Mouse (Mus musculus) MN1 (cell line): Measurements from ENCODE around the gene Homer2.

Experiments used
- DNase-seq: peaks from one replicate; pipeline ENCODE4 v3.0.0-alpha.2; 2016; ENCODE audit warnings: low spot score

Gene Homer2

DNA sequence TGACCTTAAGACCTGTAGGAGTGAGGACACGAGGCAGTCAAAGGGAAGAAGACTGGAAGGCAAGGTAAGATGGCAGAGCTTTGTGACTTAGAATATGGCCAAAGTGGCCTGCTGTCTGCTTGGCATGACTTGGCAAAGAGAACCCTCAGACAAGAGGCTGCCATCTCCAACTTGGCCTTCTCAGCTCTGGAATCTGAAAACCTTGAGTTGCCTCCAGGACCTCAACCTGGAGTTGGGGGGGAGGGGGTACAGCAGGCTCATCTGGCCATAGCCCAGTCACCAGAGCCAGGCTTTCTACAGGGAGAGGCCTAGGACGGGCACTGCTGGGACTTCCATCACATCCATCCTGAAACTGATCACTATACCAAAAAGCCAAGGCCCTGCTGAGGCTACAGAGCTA lies 55.0 kb downstream of the Homer2 start:
- no peak for DNase-seq

DNA sequence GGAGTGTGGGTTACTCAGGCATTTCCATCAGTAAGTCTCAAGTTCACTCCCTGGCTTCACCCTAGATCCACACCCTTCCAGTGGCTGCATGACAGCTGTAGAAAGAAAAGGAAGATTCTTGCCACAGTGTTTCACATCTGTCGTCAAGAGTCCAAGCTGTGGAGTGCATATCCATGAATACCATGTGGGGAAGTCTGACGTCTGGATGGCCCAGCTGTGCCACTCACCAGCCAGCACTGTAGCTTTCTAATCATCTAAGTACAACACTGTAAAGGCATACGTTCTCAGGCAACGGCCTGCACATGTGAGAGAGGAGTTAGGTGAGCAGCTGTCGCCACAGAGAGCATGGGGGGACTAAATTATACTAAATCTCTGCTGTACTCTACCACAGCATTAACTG lies 56.0 kb downstream of the Homer2 start:
- no peak for DNase-seq

DNA sequence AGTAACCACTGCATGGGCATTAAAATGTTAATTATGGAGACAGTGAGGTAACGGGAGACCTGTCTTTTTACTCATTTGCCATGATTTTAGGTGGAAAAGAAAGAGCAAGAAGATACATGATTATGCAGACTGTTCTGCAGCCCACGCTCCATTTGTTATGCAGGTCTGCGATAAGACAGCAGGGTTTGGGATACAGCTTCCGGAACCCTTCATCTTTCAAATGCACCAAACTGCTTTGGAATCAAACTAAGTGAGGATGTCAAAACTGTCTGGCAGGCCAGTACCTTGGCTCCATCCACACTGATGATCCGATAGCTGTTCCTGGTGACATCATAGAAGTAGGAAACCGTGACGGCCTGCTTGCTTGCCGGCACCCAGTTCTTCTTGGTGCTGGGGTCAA lies 58.1 kb downstream of the Homer2 start:
- DNase-seq: no peak

DNA sequence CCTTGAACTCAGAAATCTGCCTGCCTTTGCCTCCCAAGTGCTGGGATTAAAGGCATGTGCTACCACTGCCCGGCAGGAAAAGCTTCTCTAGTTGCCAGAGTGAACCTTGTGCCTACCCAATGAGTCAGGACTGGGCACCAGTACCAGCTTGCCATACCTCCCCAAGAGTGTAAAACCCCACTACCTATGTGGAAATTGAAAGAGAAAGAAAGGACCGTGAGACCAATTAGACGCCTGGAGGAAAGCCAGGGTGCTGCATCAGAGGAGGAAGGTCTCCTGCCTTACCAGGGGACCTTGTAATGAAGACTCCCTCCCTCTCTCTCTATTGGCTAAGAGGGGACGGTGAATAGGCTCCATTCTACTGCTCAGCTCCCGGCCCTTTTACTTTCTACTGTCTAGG lies 59.4 kb downstream of the Homer2 start:
- no peak for DNase-seq

DNA sequence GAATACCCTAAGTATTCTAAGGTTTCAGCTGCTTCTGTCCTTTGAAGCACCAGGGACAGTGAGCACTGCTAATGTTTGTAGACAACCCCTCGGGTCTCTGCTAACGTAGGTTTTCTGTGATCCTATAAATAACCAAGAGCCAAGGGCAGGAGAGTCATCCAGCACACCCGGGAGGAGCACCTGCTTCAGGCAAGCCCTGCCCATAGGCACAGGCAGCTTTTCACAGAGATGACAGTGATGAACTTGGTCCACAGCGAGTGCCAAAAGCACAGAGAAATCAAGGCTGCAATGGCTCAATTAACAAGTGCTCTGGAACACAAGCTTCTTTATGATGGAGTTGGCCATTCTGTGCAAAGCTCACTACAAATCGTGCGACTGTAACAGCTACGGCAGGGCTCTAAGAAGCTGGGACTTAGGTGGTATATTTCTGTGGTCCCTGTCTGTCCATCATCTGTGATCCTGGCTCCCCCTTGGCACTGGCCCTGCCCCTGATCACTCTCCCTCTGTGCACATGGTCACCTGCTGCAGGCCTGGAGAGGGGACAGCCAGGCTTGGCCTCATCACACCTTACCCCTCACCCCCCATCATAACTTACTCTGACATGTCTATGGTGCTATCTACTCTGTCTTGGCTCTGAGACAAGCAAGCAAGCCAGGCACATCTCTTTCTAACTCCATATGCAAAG lies 62.6 kb downstream of the Homer2 start:
- DNase-seq: no peak

DNA sequence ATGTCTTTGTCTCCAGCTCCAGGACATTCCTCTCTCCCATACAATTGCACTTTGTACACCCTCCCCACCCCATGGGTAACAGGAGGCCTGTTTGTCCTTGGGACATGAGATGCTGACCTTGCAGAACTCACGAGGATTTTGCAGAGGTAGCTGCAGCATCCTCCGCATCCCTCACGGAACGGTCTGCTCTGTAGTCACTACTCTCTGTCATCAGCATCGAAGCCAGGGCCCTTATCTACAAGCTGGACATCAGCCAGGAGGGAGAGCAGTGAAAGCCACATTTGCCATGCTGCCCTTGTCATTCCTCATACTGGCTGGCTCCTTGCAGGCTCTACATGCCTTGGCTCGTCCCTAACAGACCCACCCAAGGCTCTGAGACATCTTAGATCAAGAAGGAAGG lies 66.2 kb downstream of the Homer2 start:
- peak; percentile 30 for DNase-seq

DNA sequence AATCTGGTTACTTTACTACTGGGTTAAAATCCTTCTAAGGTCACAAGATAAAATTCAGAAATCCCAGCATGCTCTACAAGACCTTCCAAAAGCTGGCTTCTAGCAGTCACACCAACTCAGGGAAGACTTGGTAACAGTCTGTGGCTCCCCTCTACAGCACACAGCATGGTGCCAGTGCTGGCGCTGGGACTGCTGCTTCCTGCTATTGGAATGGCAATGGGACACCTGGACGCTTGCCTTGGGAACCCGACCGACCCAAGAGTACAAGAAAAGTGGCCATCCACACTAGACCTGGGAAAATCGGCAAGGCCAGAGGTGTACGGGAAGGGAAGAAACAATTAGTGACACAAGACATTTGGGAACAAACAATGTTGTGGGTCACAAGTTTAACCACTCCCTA lies 74.7 kb downstream of the Homer2 start:
- no peak for DNase-seq

DNA sequence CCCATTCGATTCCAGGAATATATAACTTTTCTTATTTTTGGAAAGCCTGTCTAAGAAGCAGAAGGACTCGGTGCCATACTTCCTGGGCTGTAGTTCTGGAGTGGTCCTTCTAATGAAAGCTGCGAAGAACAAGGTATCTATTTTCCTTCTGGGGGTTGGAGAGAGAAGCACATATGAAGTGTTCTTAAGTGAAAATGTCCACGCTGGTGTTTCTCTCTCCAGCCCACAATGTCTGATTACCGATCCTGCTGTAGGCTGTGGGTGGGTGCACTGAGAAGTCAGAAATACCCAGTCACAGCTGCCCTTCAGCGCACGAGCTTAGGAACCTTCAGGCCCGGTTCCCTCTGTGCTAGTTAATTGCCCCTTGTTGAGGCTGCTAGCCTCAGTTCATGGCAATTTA lies 76.1 kb downstream of the Homer2 start:
- no peak for DNase-seq

DNA sequence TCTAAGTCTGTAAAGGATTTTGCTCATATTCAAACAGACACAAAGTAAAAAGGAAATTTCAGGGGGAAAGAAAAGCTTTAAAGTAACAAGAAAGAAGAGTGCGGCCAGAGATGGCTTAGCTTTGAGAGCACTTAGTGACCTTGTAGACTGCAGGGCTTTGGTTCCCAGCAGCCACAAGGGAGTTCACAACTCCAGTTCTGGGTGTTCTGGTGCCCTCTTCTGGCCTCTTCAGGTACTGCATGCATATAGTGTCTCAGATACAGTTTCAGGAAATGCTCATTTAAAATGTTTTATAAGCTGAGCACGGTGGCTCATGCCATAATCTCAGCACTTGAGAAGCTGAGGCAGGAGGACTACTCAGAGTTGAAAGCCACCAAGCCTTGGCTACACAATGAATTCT lies 80.9 kb downstream of the Homer2 start:
- DNase-seq: no peak

DNA sequence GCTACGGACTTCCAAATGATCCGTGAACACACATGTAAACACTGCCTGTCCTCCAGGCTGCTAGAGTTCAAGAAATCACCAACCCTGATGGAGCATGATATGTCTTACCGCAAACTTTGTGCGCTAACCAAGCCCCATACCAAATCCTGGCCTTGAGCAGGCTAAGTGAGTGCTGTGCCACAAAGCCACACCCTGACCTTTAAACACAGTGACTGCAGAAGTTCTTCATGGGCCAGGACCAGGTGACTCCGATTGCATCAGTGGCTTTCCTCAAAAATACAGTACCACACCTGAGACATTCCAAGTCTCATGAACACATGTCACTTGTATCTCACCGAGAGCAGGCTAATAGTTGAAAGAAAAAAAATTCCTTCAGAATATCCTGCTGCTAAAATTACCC lies 83.6 kb downstream of the Homer2 start:
- no peak for DNase-seq

DNA sequence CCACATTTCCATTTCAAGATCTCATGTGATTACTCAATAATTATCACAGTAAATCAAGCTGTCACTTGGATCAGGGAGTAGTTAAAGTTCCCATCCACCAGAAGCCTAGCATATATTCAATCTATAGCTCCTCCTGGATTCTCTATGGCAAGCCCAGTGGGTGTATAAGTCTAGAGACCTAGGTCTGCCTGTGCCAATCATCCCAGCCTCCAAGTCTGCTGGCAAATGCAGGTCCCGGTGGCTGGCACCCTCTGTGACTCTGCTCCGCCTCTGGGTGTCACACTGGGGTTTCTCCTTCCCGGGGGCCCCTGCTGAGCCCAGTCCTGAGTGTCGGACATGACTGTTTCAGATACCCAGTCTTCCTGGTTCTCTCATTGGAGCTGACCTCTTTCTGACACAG lies 84.5 kb downstream of the Homer2 start:
- DNase-seq: no peak

DNA sequence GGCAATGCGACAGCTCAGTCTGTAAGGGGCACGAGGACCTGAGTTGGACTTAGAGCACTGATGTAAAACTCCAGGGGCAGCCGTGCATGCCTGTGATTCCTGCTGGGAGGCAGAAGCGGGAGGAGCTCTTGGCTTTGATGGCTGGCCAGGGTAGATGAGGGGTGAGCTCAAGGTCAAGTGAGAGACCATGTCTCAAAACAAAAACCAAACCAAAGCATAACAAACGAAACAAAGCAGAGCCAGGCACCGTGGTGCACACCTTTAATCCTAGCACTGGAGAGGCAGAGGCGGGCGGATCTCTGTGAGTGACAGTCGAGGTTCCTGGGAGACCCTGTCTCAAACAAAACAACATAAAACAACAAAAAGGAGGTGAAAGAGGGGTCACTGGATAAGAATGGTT lies 92.3 kb downstream of the Homer2 start:
- DNase-seq: no peak

DNA sequence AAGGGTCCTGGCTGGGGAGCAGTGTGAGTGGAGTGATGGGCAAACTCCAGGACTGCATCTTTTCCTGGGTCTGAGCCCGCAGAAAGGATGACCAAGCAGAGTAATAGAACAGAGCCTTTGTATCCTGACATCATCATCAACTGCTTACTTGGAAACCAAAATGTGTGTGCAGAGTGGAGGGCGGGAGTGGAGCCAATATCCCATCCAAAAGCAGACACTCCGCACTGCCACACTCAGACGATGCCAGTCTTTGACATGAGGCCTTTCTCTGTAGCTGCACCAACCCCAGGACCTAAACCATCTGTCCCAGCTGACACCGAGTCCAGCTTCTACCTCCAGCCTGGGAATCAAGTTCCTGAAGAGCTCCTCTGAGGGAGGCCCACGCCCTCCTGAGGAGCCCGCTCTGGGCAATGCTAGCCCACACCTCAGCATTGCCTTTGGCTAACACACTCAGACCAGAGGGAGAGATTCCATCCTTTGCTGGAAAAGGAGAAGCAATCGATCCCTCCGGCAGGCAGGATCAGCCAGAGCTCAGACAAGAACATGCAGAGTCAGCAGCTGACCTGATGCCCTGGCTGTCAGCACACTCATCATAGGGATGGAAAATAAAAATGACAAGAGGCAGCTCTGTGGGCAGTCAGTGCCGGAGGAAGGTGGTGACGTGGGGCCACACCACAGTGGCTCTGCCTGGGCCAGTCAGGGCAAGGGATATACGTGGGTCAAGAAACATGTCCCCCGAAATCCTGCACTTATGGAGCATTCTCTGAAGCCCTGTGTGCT lies 94.3 kb downstream of the Homer2 start:
- no peak for DNase-seq

DNA sequence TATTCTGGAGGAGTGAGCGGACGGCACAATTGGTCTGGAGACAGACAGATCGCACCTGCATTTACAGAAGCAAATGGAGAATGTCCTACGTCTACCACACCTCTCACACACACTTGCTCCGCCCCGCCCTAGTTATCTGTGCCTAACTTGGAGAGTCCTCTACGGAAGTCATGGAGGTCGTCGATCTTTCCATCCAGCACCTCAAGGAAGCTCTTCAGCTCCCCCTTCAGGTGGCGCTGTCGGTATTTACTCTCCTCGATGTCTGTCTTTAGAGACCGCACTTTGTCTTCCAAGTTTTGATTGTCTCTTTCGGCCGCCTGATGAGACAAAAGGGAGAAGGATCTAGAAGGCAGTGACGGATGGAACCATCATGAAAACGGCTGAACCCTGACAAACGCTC lies 97.2 kb downstream of the Homer2 start:
- no peak for DNase-seq

DNA sequence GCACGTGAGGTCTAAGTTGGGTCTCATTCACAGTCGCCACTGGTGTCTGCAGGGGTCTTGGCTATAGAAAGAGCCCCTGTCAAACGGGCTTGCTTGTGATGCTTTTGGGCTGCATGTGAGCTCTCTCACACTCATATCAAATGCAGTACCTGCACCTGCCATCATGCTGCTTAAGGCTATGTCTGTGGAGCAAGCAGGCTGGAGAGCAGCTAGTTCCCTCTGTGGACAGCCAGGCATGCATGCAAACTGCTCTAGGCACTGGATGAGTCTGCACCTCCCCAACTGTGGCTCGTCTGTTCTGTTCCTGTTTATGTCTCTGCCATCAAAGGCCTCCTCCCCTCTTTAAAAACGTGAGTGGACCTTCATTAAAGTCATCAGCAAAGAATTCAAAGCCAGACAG lies 100.9 kb downstream of the Homer2 start:
- DNase-seq: no peak

DNA sequence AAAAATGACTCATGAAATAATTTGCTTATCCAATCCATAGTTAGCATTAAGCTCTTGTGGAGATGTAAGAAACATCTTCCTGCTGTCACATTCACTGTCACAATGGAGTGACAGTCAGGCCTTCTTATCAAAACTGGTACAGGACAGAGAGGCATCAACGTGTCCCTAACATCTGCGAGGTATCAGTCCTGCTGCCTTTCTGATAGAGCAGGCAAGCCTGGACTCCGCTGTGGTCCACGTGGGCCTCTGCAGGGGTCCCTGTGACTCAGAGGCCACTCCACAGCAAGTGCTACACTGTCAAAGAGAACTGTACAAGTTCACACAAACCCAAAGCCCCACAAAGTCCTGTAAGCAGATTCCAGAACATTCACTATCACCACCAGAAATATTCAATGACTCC lies 101.8 kb downstream of the Homer2 start:
- DNase-seq: no peak

DNA sequence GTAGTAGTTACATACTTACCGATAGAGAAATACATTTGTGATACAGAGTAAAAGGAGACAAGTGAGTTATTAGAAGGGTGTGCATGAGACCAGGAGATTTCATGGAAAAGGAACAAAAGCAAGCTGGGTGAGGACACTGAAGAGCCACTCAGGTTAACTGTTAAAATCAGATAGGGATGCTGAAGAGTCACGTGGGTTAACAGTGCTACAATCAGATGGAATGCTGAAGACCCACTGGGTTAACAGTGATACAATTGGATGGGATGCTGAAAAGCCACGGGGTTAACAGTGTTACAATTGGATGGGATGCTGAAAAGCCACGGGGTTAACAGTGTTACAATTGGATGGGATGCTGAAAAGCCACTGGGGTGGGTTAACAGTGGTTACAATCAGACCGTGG lies 102.3 kb downstream of the Homer2 start:
- DNase-seq: no peak

DNA sequence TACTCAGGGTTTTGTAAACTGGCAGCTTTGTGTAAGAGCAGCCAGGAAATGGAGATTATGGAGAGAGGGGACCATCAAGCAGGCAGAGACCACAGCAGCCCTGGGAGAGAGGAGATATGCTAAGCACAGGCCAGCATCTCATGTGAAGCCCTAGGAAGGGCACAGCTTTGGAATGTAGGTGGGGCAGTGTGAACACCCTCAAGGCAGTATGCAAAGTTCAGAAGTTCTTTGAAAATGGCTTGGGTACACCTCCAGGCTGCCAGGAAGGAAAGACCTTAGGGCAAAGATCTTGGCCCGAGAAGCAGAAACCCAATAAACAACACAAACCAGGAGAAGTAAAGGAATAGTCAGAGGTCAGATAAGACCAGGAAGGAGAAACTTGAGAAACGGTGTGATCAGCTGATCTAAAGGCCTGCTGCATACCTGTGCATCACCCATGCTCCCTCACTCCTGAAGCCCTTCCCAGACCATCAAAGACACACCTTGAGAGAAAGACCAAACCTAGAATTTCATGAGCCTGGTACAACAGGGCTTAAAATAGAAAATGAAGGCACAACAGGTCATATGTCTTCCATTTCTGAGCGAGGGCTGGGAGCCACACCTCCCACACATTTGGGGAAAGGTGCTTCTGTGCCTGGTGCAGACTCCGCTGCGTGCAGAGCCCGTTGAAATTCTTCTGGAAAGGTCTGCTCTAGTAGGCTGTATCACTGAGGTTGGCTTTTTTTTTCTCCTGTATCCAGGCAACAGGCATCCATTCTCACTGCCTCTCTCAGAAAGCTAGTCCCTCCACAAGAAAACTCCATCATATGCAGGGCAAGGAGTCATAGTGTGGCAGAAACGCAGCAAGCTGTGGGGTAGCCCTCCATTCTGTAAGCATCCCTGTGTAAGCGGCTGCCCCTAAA lies 107.7 kb downstream of the Homer2 start:
- no peak for DNase-seq

DNA sequence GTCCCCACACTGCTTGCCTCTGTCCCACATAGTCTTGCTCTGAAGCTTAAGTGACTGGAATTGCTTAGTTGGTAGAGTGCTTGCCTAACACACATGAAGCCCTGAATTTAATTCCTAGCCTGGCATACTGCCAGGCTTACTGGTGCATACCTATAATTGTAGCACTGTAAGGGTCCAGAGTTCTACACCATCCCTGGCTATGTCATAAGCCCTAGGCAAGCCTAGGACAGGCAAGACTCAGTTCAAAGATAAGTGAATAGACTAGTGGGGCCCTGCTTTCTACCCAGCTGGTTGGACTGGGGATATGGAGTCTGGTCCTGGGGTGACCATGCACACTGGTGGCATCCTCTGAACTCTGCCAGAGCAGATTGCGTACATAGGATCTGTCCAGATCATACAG lies 109.7 kb downstream of the Homer2 start:
- no peak for DNase-seq

DNA sequence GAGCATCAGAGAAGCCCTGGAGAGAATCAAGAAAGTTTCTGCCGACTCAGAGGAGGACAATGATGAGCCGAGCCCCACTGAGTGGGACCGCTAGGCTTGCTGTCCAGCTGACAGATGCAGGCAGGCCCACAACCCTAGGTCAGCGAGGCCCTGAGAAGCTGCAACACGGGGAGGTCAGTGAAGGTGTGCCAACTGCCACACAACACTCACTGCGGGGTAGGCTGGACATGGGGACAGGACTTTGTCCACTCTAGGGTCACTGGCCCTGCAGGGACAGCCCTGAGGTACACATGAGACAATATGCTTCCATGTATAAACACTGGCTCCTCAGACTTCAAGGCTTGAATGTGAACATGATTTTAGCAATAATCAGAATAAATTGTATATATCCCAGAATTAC lies 111.2 kb downstream of the Homer2 start:
- DNase-seq: no peak

DNA sequence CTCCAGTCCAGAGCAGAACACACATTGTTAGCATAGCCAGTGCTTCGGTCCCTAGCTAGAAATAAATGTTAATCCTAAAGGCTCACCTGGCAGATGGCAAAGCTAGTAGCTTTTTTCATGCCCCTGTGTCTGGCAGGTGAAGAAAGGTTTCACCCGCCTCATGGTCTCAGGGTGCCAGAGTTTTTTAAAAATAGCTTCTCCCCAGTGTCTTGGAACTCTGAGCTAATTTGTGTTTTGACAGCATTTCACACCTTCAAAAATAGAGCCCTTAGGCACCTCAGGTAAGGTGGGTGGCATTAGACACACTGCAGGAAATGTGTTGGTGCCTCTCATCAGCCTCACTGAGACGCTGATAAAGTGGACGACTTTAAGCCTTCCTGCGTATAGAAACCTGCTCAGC lies 112.3 kb downstream of the Homer2 start:
- no peak for DNase-seq

DNA sequence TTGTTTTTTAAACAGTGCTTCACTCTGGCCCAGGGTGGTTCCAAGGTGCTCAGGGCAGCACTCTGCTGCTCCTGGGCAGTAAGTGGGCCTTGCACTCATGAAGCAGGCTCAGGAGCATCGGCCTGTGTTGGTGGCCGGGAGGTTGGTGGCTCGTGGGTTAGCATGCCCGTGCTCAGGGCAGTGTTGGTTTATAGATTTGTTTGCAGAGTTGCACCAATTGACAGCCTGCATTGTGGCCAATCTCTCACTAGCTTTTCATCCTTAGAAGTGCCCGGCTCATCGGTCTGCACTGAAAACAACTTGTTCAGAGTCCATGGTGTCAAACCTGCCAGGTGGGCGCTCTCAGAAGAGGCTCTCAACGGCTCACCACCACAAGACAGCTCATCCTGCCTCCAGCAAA lies 113.9 kb downstream of the Homer2 start:
- no peak for DNase-seq

DNA sequence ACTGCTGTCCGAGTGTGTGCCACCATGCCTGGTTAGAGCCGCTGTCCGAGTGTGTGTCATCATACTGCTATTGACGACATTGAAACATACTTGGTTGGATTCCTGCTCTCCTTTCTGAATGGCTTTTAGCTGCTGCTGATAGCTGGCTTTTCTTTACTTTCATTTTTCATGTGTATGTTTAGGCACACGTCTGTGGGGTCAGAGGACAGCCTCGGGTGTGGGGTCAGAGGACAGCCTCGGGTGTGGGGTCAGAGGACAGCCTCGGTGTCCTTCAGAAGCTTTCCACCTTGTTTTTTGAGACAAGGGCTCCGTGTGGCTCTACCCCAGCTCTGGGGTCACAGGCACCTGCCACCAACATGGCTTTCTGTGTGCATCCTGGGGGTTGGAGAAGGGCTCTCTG lies 114.6 kb downstream of the Homer2 start:
- DNase-seq: no peak
